Mouse (Mus musculus) limb, embryonic 12.5 days (tissue): ENCODE results near the gene Ankrd28. TPM values are rescaled to one million over a fixed set of nuclear protein-coding genes. Genes with fewer than 3 reads are reported as not detected.

ENCODE experiments used
- ATAC-seq: fragments of 200-750 bp; cut with Nextera tagmentation; 2 replicates; pipeline ENCODE4 v1.8.0; 2017; ENCODE audit warnings: low read depth, moderate TSS enrichment; ENCODE audit not compliant: insufficient number of reproducible peaks, insufficient read depth, low FRiP score, low TSS enrichment
- H3K27ac ChIP-seq: fragments of 300-500 bp; sonication (generic); 2 replicates; pipeline ENCODE4 v1.5.1; 2016; ENCODE audit warnings: mild to moderate bottlenecking, moderate library complexity
- H3K27me3 ChIP-seq: fragments of 300-500 bp; sonication (generic); 2 replicates; pipeline ENCODE4 v1.6.1; 2016; ENCODE audit warnings: mild to moderate bottlenecking, moderate library complexity
- H3K36me3 ChIP-seq: fragments of 300-500 bp; sonication (generic); 2 replicates; pipeline ENCODE4 v1.6.1; 2016; ENCODE audit warnings: mild to moderate bottlenecking, moderate library complexity
- H3K4me1 ChIP-seq: fragments of 300-500 bp; sonication (generic); replicated peaks from 2 replicates; pipeline ENCODE4 v1.6.1; 2016
- H3K4me2 ChIP-seq: fragments of 300-500 bp; sonication (generic); 2 replicates; pipeline ENCODE4 v1.6.1; 2016; ENCODE audit warnings: mild to moderate bottlenecking, moderate library complexity
- H3K4me3 ChIP-seq: fragments of 300-500 bp; sonication (generic); replicated peaks from 2 replicates; pipeline ENCODE4 v1.5.1; 2016; ENCODE audit warnings: mild to moderate bottlenecking
- H3K9ac ChIP-seq: fragments of 300-500 bp; sonication (generic); replicated peaks from 2 replicates; pipeline ENCODE4 v1.6.1; 2016; ENCODE audit warnings: mild to moderate bottlenecking, moderate library complexity
- H3K9me3 ChIP-seq: fragments of 300-500 bp; sonication (generic); 2 replicates; pipeline ENCODE4 v1.6.1; 2016; ENCODE audit warnings: mild to moderate bottlenecking, moderate library complexity
- WGBS: fragments of 180-500 bp; shearing (Covaris S2); methylation state at CpG from one replicate; pipeline ENCODE4 v1.1.7; 2016; 5-methylcytosine and 5-hydroxymethylcytosine counted together
- polyA plus RNA-seq: library from polyadenylated mRNA; unstranded; fragments of >200 nt; fragmentation: Nextera tagmentation; extraction: Ambion mirVana; gene quantifications from 2 replicates; pipeline ENCODE4 v1.2.1, GENCODE M21; 2016

The Ankrd28 gene
- polyA plus RNA-seq, 1 experiment from 2014 or later: 9.7 TPM

DNA sequence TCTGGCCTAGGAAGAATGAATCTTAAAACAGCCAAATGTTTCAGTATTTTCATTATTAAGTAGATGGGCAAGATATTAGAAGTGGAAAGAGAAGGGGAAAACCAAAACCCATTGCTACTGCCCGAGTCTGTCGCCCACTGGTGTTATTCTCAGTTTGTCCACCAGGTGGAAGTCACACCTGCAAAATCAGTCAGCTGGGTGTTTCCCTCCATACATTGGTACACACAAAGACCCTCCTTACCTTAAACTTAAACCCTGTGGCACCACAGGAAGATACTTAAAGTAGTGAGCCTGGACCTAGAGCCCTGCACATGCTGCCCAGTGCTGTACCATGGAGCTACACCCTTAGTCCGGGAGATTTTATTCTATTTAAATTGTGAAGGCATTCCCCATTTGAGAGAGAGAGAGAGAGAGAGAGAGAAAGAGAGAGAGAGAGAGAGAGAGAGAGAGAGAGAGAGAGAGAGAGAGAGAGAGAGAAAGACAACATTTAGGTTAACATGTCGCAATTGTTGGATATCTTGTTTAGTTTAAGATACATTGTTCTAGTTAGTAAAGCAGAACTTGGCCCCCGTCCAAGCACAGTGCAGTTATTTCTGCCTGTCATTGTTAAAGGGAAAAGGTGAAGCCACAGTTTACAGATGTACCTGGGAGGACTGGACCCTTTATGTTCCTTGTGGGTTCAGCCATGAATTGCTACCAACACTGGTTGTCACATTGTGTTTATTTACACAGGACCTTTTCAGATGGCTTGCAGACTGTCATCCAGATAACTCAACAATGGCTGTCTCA is 173.4 kb downstream of the Ankrd28 start:
- Histone ChIP-seq H3K36me3 (no peaks in the 10 kb centered on the region), H3K9me3 (no peaks in the 10 kb centered on the region), H3K9ac (no peak overlapping the region), H3K4me3 (no peak overlapping the region), H3K4me1 (peaks cover 44% of the 10 kb centered on the region), H3K27ac (peak overlapping the region; percentile 56; the same call in 1 of the 2 replicates), H3K4me2 (no peak overlapping the region), H3K27me3 (no peaks in the 10 kb centered on the region)
- ATAC-seq: no peak
- WGBS: 39% methylated on average over 5 of the region's 5 CpGs

DNA sequence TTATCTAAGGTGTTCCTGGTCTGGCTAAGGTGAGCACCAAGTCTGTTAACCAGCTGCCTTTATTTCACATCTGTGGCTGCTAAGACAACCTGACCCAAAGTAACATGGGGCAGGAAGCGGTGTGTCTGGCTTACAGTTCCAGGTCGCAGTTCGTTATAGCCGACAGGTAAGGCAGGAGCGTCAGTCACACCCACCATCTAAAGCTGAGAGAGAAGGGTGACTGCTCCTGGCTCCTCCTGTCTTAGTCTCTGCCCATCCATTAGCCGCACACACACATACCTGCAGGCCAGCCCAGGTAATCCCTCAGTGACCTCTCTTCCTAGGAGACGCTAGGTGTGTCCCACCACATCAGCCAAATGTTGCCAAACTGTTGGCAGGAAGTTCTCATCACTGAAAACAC is 174.1 kb downstream of the Ankrd28 start:
- ATAC-seq: no peak
- Histone ChIP-seq H3K9ac (no peak overlapping the region), H3K27ac (no peak overlapping the region), H3K9me3 (no peaks in the 10 kb centered on the region), H3K4me3 (no peak overlapping the region), H3K27me3 (no peaks in the 10 kb centered on the region), H3K4me1 (peaks cover 40% of the 10 kb centered on the region), H3K4me2 (no peak overlapping the region), H3K36me3 (no peaks in the 10 kb centered on the region)
- WGBS: 69% methylated on average over 7 of the region's 7 CpGs

DNA sequence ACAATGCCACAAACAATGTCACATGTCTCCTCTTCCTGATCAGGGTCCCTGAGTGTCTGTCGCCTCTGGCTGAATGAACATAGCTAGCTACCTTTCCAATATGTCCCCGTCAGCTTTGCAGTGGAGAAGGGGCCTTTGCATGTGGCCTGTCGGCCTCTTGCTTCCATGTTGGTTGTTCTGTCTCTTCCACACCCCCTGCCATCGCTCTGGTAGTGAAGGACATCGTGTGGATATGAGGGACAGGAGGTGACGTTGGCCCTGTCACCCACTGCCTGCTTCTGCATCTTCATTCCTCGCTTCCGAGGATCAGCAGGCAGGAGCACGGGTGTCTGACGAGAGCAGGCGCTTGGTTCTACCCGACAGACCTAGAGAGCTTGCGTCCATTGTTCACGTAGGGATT is 175.0 kb downstream of the Ankrd28 start:
- peaks cover 1% of the 10 kb centered on the region; the same call in 1 of the 2 replicates for H3K9me3 ChIP-seq
- H3K36me3 ChIP-seq: no peaks in the 10 kb centered on the region
- no peak overlapping the region for H3K4me2 ChIP-seq
- H3K27me3 ChIP-seq: no peaks in the 10 kb centered on the region
- H3K4me1 ChIP-seq: peaks cover 30% of the 10 kb centered on the region
- no peak overlapping the region for H3K9ac ChIP-seq
- ATAC-seq: no peak
- no peak overlapping the region for H3K4me3 ChIP-seq
- WGBS: 85% methylated on average over 14 of the region's 14 CpGs
- H3K27ac ChIP-seq: no peak overlapping the region

- WGBS: 87% methylated on average over 5 of the region's 5 CpGs
- no peaks in the 10 kb centered on the region for H3K36me3 ChIP-seq
- no peak overlapping the region for H3K27ac ChIP-seq
- peaks cover 24% of the 10 kb centered on the region for H3K4me1 ChIP-seq
- no peak for ATAC-seq
- peaks cover 4% of the 10 kb centered on the region; the same call in 1 of the 2 replicates for H3K9me3 ChIP-seq
- H3K27me3 ChIP-seq: no peaks in the 10 kb centered on the region
- H3K9ac ChIP-seq: no peak overlapping the region
- H3K4me2 ChIP-seq: no peak overlapping the region
- H3K4me3 ChIP-seq: no peak overlapping the region
Measured at GRCm38 (mm10) chr14:31654816-31655215, 175.6 kb downstream of the Ankrd28 start.

- no peak overlapping the region for H3K4me3 ChIP-seq
- peaks cover 13% of the 10 kb centered on the region; the same call in 1 of the 2 replicates for H3K4me1 ChIP-seq
- H3K27ac ChIP-seq: no peak overlapping the region
- no peak for ATAC-seq
- no peaks in the 10 kb centered on the region for H3K27me3 ChIP-seq
- H3K4me2 ChIP-seq: no peak overlapping the region
- H3K9me3 ChIP-seq: peaks cover 4% of the 10 kb centered on the region; the same call in 1 of the 2 replicates
- WGBS: 83% methylated on average over 14 of the region's 14 CpGs
- no peaks in the 10 kb centered on the region for H3K36me3 ChIP-seq
- no peak overlapping the region for H3K9ac ChIP-seq
Measured at GRCm38 (mm10) chr14:31653101-31653875, 177.2 kb downstream of the Ankrd28 start.

- no peaks in the 10 kb centered on the region for H3K27me3 ChIP-seq
- peaks cover 7% of the 10 kb centered on the region; the same call in 1 of the 2 replicates for H3K4me1 ChIP-seq
- H3K9ac ChIP-seq: no peak overlapping the region
- H3K36me3 ChIP-seq: no peaks in the 10 kb centered on the region
- no peak overlapping the region for H3K4me3 ChIP-seq
- H3K4me2 ChIP-seq: no peak overlapping the region
- ATAC-seq: no peak
- no peak overlapping the region for H3K27ac ChIP-seq
- 91% methylated on average over 1 of the region's 1 CpGs for WGBS
- peaks cover 4% of the 10 kb centered on the region; the same call in 1 of the 2 replicates for H3K9me3 ChIP-seq
Measured at GRCm38 (mm10) chr14:31652624-31653023, 177.8 kb downstream of the Ankrd28 start.

GRCm38 (mm10) chr14:31652106-31652505 is 178.3 kb downstream of the Ankrd28 start:
- H3K9me3 ChIP-seq: peaks cover 4% of the 10 kb centered on the region; the same call in 1 of the 2 replicates
- H3K4me1 ChIP-seq: 0 out of 2 replicates have a peak, but pooled peaks cover 2% of the 10 kb centered on the region
- no peak overlapping the region for H3K27ac ChIP-seq
- no peak overlapping the region for H3K4me3 ChIP-seq
- H3K4me2 ChIP-seq: no peak overlapping the region
- WGBS: 65% methylated on average over 5 of the region's 5 CpGs
- H3K9ac ChIP-seq: no peak overlapping the region
- ATAC-seq: no peak
- H3K27me3 ChIP-seq: no peaks in the 10 kb centered on the region
- H3K36me3 ChIP-seq: no peaks in the 10 kb centered on the region

DNA sequence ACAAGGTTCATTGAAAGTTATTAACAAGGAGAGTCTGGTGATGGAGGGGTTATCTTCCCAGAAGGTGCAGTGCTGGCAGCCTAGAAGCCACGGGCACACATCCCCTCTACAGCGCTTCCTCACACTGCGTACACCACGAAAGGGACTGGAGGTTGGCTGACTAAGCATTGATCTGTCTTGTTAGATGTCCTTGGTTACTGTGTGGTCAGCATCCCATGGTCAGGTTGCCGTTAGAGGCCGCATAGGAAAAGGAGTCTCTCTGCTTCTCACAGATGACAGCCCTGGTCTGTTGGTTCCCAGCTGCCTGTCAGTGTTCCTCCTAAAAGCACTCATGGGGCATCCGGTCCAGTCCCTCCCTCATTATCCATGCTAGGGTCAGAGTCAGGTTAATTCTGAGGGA is 179.2 kb downstream of the Ankrd28 start:
- Histone ChIP-seq H3K36me3 (no peaks in the 10 kb centered on the region), H3K27ac (no peak overlapping the region), H3K9ac (no peak overlapping the region), H3K4me1 (no peaks in the 10 kb centered on the region), H3K4me3 (no peak overlapping the region), H3K27me3 (no peaks in the 10 kb centered on the region), H3K4me2 (no peak overlapping the region), H3K9me3 (peaks cover 4% of the 10 kb centered on the region; the same call in 1 of the 2 replicates)
- 88% methylated on average over 7 of the region's 7 CpGs for WGBS
- ATAC-seq: no peak

GRCm38 (mm10) chr14:31650347-31650746 is 180.1 kb downstream of the Ankrd28 start:
- H3K9me3 ChIP-seq: peaks cover 4% of the 10 kb centered on the region; the same call in 1 of the 2 replicates
- H3K36me3 ChIP-seq: no peaks in the 10 kb centered on the region
- no peak overlapping the region for H3K4me3 ChIP-seq
- WGBS: 97% methylated on average over 3 of the region's 3 CpGs
- no peak for ATAC-seq
- no peak overlapping the region for H3K4me2 ChIP-seq
- no peaks in the 10 kb centered on the region for H3K27me3 ChIP-seq
- H3K9ac ChIP-seq: no peak overlapping the region
- H3K27ac ChIP-seq: no peak overlapping the region
- H3K4me1 ChIP-seq: no peaks in the 10 kb centered on the region
